ENCODE assay signal across 8 mouse cellular contexts in the genomic region with DNA sequence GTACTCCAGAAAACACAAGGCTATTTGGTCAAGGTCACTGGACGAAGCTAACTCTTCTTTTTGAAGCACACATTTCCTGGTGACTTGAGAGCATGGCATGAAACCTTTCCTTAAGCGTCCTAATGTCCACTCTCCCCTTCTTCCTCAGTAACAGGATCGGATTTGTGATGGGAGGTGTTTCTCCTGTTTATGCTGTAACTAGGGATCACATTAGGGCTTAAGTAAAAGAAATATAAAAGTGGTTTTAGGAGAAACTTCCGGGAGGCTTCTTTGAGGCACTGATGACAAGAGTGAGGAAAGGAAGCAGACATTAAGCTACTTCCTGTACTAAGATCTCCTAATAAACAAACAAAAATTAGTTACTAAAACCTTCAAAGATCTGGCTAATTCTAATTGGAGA. TPM values are rescaled to one million over a fixed set of nuclear protein-coding genes. Genes with fewer than 3 reads are reported as not detected.
A peak's percentile ranks its signal among the peaks of the same experiment; 100 is the strongest.
DNase-seq lines count a peak whose midpoint lies in the region; ATAC-seq and TF ChIP-seq lines count a peak whose summit lies in the region.

No protein-coding gene starts in this region.

- H3K4me2 ChIP-seq in lung, embryonic 16.5 days (ENCODE audit: low read depth, low read length): peak overlapping the region; percentile 71
- peak overlapping the region; percentile 88 for H3K4me2 ChIP-seq in embryonic facial prominence, embryonic 13.5 days
- peak overlapping the region; percentile 93 for H3K4me2 ChIP-seq in hindbrain, postnatal 0 days (ENCODE audit: low read depth, low read length)
- H3K4me2 ChIP-seq in midbrain, embryonic 16.5 days (ENCODE audit: low read length): peak overlapping the region; percentile 95

- H3K4me3 ChIP-seq in lung, embryonic 16.5 days (ENCODE audit: low read length): peak overlapping the region; percentile 90
- H3K4me3 ChIP-seq in embryonic facial prominence, embryonic 13.5 days: peak overlapping the region; percentile 69
- peak overlapping the region; percentile 81 for H3K4me3 ChIP-seq in hindbrain, postnatal 0 days (ENCODE audit: low read length)
- H3K4me3 ChIP-seq in midbrain, embryonic 16.5 days (ENCODE audit: low read depth, low read length): peak overlapping the region; percentile 74

- no peaks in the 10 kb centered on the region for H3K36me3 ChIP-seq in lung, embryonic 16.5 days (ENCODE audit: control insufficient read depth, insufficient read depth, low read length)
- H3K36me3 ChIP-seq in embryonic facial prominence, embryonic 13.5 days: no peaks in the 10 kb centered on the region
- no peaks in the 10 kb centered on the region for H3K36me3 ChIP-seq in hindbrain, postnatal 0 days (ENCODE audit: insufficient read depth, low read length)
- no peaks in the 10 kb centered on the region for H3K36me3 ChIP-seq in midbrain, embryonic 16.5 days (ENCODE audit: control insufficient read depth, insufficient read depth, low read length)

- H3K27ac ChIP-seq in lung, embryonic 16.5 days (ENCODE audit: low read length): peak overlapping the region; percentile 90
- 0 out of 2 replicates have a peak overlapping the region, but pooled peaks have one; percentile 16 for H3K27ac ChIP-seq in embryonic facial prominence, embryonic 13.5 days
- no peak overlapping the region for H3K27ac ChIP-seq in hindbrain, postnatal 0 days
- no peak overlapping the region for H3K27ac ChIP-seq in midbrain, embryonic 16.5 days (ENCODE audit: low read length)

- TF ChIP-seq CTCF in hindbrain, postnatal 0 days (IDR thresholded peaks at IDR 0.05; ENCODE audit: low read depth): no peak

- peaks cover 9% of the 10 kb centered on the region; the same call in 1 of the 2 replicates for H3K4me1 ChIP-seq in lung, embryonic 16.5 days (replicated peaks; ENCODE audit: control insufficient read depth, insufficient read depth, low read length)
- H3K4me1 ChIP-seq in embryonic facial prominence, embryonic 13.5 days: peaks cover 6% of the 10 kb centered on the region
- no peaks in the 10 kb centered on the region for H3K4me1 ChIP-seq in hindbrain, postnatal 0 days (ENCODE audit: insufficient read depth, low read length)
- H3K4me1 ChIP-seq in midbrain, embryonic 16.5 days (ENCODE audit: control insufficient read depth, insufficient read depth, low read length): peaks cover 11% of the 10 kb centered on the region

- no peaks in the 10 kb centered on the region for H3K27me3 ChIP-seq in lung, embryonic 16.5 days (ENCODE audit: control insufficient read depth, insufficient read depth, low read depth, low read length)
- no peaks in the 10 kb centered on the region for H3K27me3 ChIP-seq in embryonic facial prominence, embryonic 13.5 days
- H3K27me3 ChIP-seq in hindbrain, postnatal 0 days (ENCODE audit: insufficient read depth, low read length): no peaks in the 10 kb centered on the region
- no peaks in the 10 kb centered on the region for H3K27me3 ChIP-seq in midbrain, embryonic 16.5 days (ENCODE audit: control insufficient read depth, insufficient read depth, low read depth, low read length)

- ATAC-seq in lung, embryonic 16.5 days (ENCODE audit: low read depth): no peak
- ATAC-seq in embryonic facial prominence, embryonic 13.5 days (ENCODE audit: insufficient number of reproducible peaks, insufficient read depth, low FRiP score, low TSS enrichment, low read depth): no peak
- no peak for ATAC-seq in hindbrain, postnatal 0 days
- peak; percentile 5; the same call in 1 of the 2 replicates for ATAC-seq in midbrain, embryonic 16.5 days

- peak overlapping the region; percentile 92 for H3K9ac ChIP-seq in lung, embryonic 16.5 days (ENCODE audit: low read length)
- H3K9ac ChIP-seq in embryonic facial prominence, embryonic 13.5 days: peak overlapping the region; percentile 83
- peak overlapping the region; percentile 74 for H3K9ac ChIP-seq in hindbrain, postnatal 0 days (replicated peaks; ENCODE audit: low read length)
- no peak overlapping the region; the same call in 1 of the 2 replicates for H3K9ac ChIP-seq in midbrain, embryonic 16.5 days (ENCODE audit: low read depth, low read length)

- H3K9me3 ChIP-seq in lung, embryonic 16.5 days (ENCODE audit: control insufficient read depth, low read length): no peaks in the 10 kb centered on the region
- no peaks in the 10 kb centered on the region for H3K9me3 ChIP-seq in embryonic facial prominence, embryonic 13.5 days
- H3K9me3 ChIP-seq in hindbrain, postnatal 0 days (ENCODE audit: low read length): no peaks in the 10 kb centered on the region
- no peaks in the 10 kb centered on the region for H3K9me3 ChIP-seq in midbrain, embryonic 16.5 days (replicated peaks; ENCODE audit: control insufficient read depth, low read length, poor library complexity, severe bottlenecking)

- under 1% methylated on average over 4 of the region's 4 CpGs for WGBS in lung, embryonic 16.5 days
- 5% methylated on average over 4 of the region's 4 CpGs for WGBS in embryonic facial prominence, embryonic 13.5 days
- WGBS in hindbrain, postnatal 0 days: 6% methylated on average over 4 of the region's 4 CpGs
- 5% methylated on average over 4 of the region's 4 CpGs for WGBS in midbrain, embryonic 16.5 days

- no peak for DNase-seq in lung, postnatal 25 days (ENCODE audit: low spot score)
- no peak for DNase-seq in hindbrain, postnatal 0 days (ENCODE audit: low spot score)
- no peak for DNase-seq in urinary bladder, postnatal 14 days (ENCODE audit: low spot score)
- DNase-seq in kidney, postnatal 36 days: no peak
- DNase-seq in adrenal gland, adult 18-20 months (ENCODE audit: low spot score in 2 of 2): no peak

RNA-seq across cellular contexts. Expression of gene Cgrrf1, which starts 0.6 kb away (rescaled TPM):
- 48.1 and 49.0 TPM in 2 replicates for polyA plus RNA-seq in lung, embryonic 16.5 days (2015; fragmentation: Nextera tagmentation; extraction: Ambion mirVana)
- polyA plus RNA-seq in embryonic facial prominence, embryonic 13.5 days (2015; fragmentation: Nextera tagmentation; extraction: Ambion mirVana): 20.1 and 23.5 TPM in 2 replicates
- total RNA-seq in hindbrain, postnatal 0 days (2014; rRNA removed): 10.2 and 24.9 TPM in 2 replicates
- 27.6 and 33.0 TPM in 2 replicates for polyA plus RNA-seq in hindbrain, postnatal 0 days (2015; fragmentation: Nextera tagmentation; extraction: Ambion mirVana)
- polyA plus RNA-seq in midbrain, embryonic 16.5 days (2015; fragmentation: Nextera tagmentation; extraction: Ambion mirVana): 19.1 and 19.2 TPM in 2 replicates
- total RNA-seq in adrenal gland, adult 18-20 months (2021): 10 to 100 TPM; 48.2 to 50.9 TPM

RNA-seq across cellular contexts. Expression of gene Gmfb, which starts 9.3 kb away (rescaled TPM):
- 68.6 and 74.9 TPM in 2 replicates for polyA plus RNA-seq in lung, embryonic 16.5 days (2015; fragmentation: Nextera tagmentation; extraction: Ambion mirVana)
- 70.9 and 83.4 TPM in 2 replicates for polyA plus RNA-seq in embryonic facial prominence, embryonic 13.5 days (2015; fragmentation: Nextera tagmentation; extraction: Ambion mirVana)
- 121 and 126 TPM in 2 replicates for total RNA-seq in hindbrain, postnatal 0 days (2014; rRNA removed)
- polyA plus RNA-seq in hindbrain, postnatal 0 days (2015; fragmentation: Nextera tagmentation; extraction: Ambion mirVana): 113 and 117 TPM in 2 replicates
- 141 and 153 TPM in 2 replicates for polyA plus RNA-seq in midbrain, embryonic 16.5 days (2015; fragmentation: Nextera tagmentation; extraction: Ambion mirVana)
- total RNA-seq in adrenal gland, adult 18-20 months (2021): 100 to 1,000 TPM; 110 to 117 TPM

RNA-seq across cellular contexts. Expression of gene Cnih1, which starts 43.1 kb away (rescaled TPM):
- polyA plus RNA-seq in lung, embryonic 16.5 days (2015; fragmentation: Nextera tagmentation; extraction: Ambion mirVana): 169 and 171 TPM in 2 replicates
- 196 and 198 TPM in 2 replicates for polyA plus RNA-seq in embryonic facial prominence, embryonic 13.5 days (2015; fragmentation: Nextera tagmentation; extraction: Ambion mirVana)
- 114 and 123 TPM in 2 replicates for total RNA-seq in hindbrain, postnatal 0 days (2014; rRNA removed)
- 208 and 214 TPM in 2 replicates for polyA plus RNA-seq in hindbrain, postnatal 0 days (2015; fragmentation: Nextera tagmentation; extraction: Ambion mirVana)
- 184 and 185 TPM in 2 replicates for polyA plus RNA-seq in midbrain, embryonic 16.5 days (2015; fragmentation: Nextera tagmentation; extraction: Ambion mirVana)
- total RNA-seq in adrenal gland, adult 18-20 months (2021): 100 to 1,000 TPM; 100 to 124 TPM

RNA-seq across cellular contexts. Expression of gene Samd4, which starts 51.4 kb away (rescaled TPM):
- polyA plus RNA-seq in lung, embryonic 16.5 days (2015; fragmentation: Nextera tagmentation; extraction: Ambion mirVana): 6.2 and 6.6 TPM in 2 replicates
- 10.2 and 12.3 TPM in 2 replicates for polyA plus RNA-seq in embryonic facial prominence, embryonic 13.5 days (2015; fragmentation: Nextera tagmentation; extraction: Ambion mirVana)
- total RNA-seq in hindbrain, postnatal 0 days (2014; rRNA removed): 14.3 and 14.7 TPM in 2 replicates
- polyA plus RNA-seq in hindbrain, postnatal 0 days (2015; fragmentation: Nextera tagmentation; extraction: Ambion mirVana): 4.4 and 4.9 TPM in 2 replicates
- polyA plus RNA-seq in midbrain, embryonic 16.5 days (2015; fragmentation: Nextera tagmentation; extraction: Ambion mirVana): 4.5 and 5.0 TPM in 2 replicates
- total RNA-seq in adrenal gland, adult 18-20 months (2021): 10 to 100 TPM; 18.5 to 22.4 TPM

Comparison
In these comparisons a context has a peak if more than half of its experiments do, and no peak if none do; other contexts are left out.
1. H3K27ac ChIP-seq: peak in lung, embryonic 16.5 days (single experiment) and embryonic facial prominence, embryonic 13.5 days (single experiment); none in hindbrain, postnatal 0 days (single experiment) and midbrain, embryonic 16.5 days (single experiment).
2. Peak in every context shown above with its lines, with median percentiles within 50 percentile points of each other: H3K4me2 ChIP-seq and H3K4me3 ChIP-seq.